Mouse (Mus musculus) megakaryocyte, embryonic 14.5 days (primary cell): Measurements from ENCODE around the gene Cd46.

Source experiments
- FLI1 ChIP-seq: IDR thresholded peaks from 2 replicates; pipeline ENCODE4 v1.6.1; 2012; ENCODE audit warnings: low read length, inconsistent platforms, mixed read lengths
- GATA1 ChIP-seq: IDR thresholded peaks from 3 replicates; pipeline ENCODE4 v1.6.1; 2012; ENCODE audit warnings: mixed read lengths, low read length, inconsistent platforms, borderline replicate concordance

DNA sequence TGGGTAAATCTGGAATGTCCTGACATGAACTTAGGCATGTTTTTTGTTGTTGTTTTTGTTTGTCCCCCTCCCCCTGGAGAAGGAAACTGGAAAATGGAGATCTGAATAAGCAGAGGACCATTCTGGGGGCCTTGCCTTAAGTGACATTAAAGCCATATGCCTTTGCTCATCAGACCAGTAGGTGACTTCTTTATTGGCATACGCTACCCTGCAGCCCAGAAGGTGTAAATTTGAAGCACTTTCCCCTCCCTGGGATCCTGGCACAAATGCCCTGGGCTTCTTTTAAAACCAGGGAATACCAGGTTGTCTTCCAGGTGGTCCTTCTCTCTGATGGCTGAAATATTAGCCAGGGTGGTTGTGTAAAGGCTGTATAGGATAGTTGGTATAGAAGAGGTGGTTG lies 76.8 kb downstream of the Cd46 start:
- TF ChIP-seq FLI1 = no peak
- TF ChIP-seq GATA1 = no peak
